In genomic region chr8:122234055-122234454, GRCm38 (mm10) we compare ENCODE assay signal across 9 mouse cellular contexts. TPM values are rescaled to one million over a fixed set of nuclear protein-coding genes. Genes with fewer than 3 reads are reported as not detected.
DNase-seq lines count a peak whose midpoint lies in the region; ATAC-seq lines count a peak whose summit lies in the region.
"Had no signal": no experiment of that assay in that cellular context is flagged by ENCODE, and none has a peak within 500 bp of the region (broad histone marks: within the 10 kb centered on the region; RNA-seq: fewer than 3 reads in every experiment).

No protein-coding gene starts in this region.

- WGBS in hindbrain, embryonic 10.5 days, result 31% methylated on average over 11 of the region's 11 CpGs
- 32% methylated on average over 11 of the region's 11 CpGs for WGBS in hindbrain, embryonic 12.5 days
- 46% methylated on average over 11 of the region's 11 CpGs for WGBS in limb, embryonic 11.5 days

- intact Hi-C loops in heart, postnatal 25 days (cut with DNase I), result no loop called here

- no peak overlapping the region for H3K9ac ChIP-seq in hindbrain, embryonic 12.5 days
- no peak overlapping the region for H3K9ac ChIP-seq in limb, embryonic 11.5 days (ENCODE audit: low read length)
- H3K9ac ChIP-seq: lung, embryonic 15.5 days had no signal

- H3K27me3 ChIP-seq in hindbrain, embryonic 10.5 days (ENCODE audit: insufficient read depth, poor library complexity, severe bottlenecking), result peaks cover 50% of the 10 kb centered on the region
- peaks cover 39% of the 10 kb centered on the region for H3K27me3 ChIP-seq in hindbrain, embryonic 12.5 days
- peaks cover 28% of the 10 kb centered on the region for H3K27me3 ChIP-seq in limb, embryonic 11.5 days (ENCODE audit: control insufficient read depth, insufficient read depth, low read length)

- no peaks in the 10 kb centered on the region for H3K9me3 ChIP-seq in hindbrain, embryonic 10.5 days
- no peaks in the 10 kb centered on the region for H3K9me3 ChIP-seq in hindbrain, embryonic 12.5 days (replicated peaks)
- H3K9me3 ChIP-seq in limb, embryonic 11.5 days (ENCODE audit: control insufficient read depth, low read length), result no peaks in the 10 kb centered on the region
- H3K9me3 ChIP-seq: lung, embryonic 15.5 days had no signal

- H3K4me2 ChIP-seq in hindbrain, embryonic 12.5 days (replicated peaks), result no peak overlapping the region
- no peak overlapping the region for H3K4me2 ChIP-seq in limb, embryonic 11.5 days (ENCODE audit: low read depth, severe bottlenecking)
- H3K4me2 ChIP-seq: lung, embryonic 15.5 days had no signal

- ATAC-seq in hindbrain, embryonic 12.5 days (ENCODE audit: low FRiP score), result no peak
- no peak for ATAC-seq in limb, embryonic 11.5 days (ENCODE audit: insufficient number of reproducible peaks, low FRiP score, low TSS enrichment, low read depth)

- peak overlapping the region; percentile 1; the same call in 1 of the 2 replicates for H3K27ac ChIP-seq in hindbrain, embryonic 10.5 days
- H3K27ac ChIP-seq in hindbrain, embryonic 12.5 days, result no peak overlapping the region
- no peak overlapping the region for H3K27ac ChIP-seq in limb, embryonic 11.5 days (replicated peaks; ENCODE audit: low read depth, low read length)
- H3K27ac ChIP-seq: lung, embryonic 15.5 days had no signal

- H3K36me3 ChIP-seq in hindbrain, embryonic 10.5 days, result no peaks in the 10 kb centered on the region
- H3K36me3 ChIP-seq in hindbrain, embryonic 12.5 days, result no peaks in the 10 kb centered on the region
- H3K36me3 ChIP-seq in limb, embryonic 11.5 days (ENCODE audit: control insufficient read depth, insufficient read depth, low read length), result no peaks in the 10 kb centered on the region
- H3K36me3 ChIP-seq: lung, embryonic 15.5 days had no signal

- no peak overlapping the region for H3K4me3 ChIP-seq in hindbrain, embryonic 10.5 days
- H3K4me3 ChIP-seq in hindbrain, embryonic 12.5 days, result no peak overlapping the region
- no peak overlapping the region for H3K4me3 ChIP-seq in limb, embryonic 11.5 days (ENCODE audit: low read depth, low read length)
- H3K4me3 ChIP-seq: lung, embryonic 15.5 days had no signal

- DNase-seq in hindbrain, embryonic 10.5 days (ENCODE audit: low spot score), result peak; percentile 65
- DNase-seq in R1 (ENCODE audit: low read depth, low spot score), result peak; percentile 23
- peak; percentile 60 for DNase-seq in embryo, embryonic 10.5 days (ENCODE audit: low spot score)
- DNase-seq in heart, postnatal 25 days (ENCODE audit: low spot score), result peak; percentile 55
- peak; percentile 60 for DNase-seq in limb, embryonic 11.5 days (ENCODE audit: low spot score)
- DNase-seq in spleen, postnatal 10 days (ENCODE audit: low spot score in 2 of 2), result no peak
- DNase-seq in thymus, postnatal 4 days, result no peak

- H3K4me1 ChIP-seq in hindbrain, embryonic 10.5 days (replicated peaks), result peaks cover 65% of the 10 kb centered on the region
- peaks cover 34% of the 10 kb centered on the region for H3K4me1 ChIP-seq in hindbrain, embryonic 12.5 days
- H3K4me1 ChIP-seq in limb, embryonic 11.5 days (ENCODE audit: control insufficient read depth, insufficient read depth, low read length), result peaks cover 12% of the 10 kb centered on the region

RNA-seq across cellular contexts. Expression of gene Zfpm1, which starts 47.9 kb away (rescaled TPM):
- 1.6 and 2.4 TPM in 2 replicates for polyA plus RNA-seq in hindbrain, embryonic 10.5 days (2016; fragmentation: Nextera tagmentation; extraction: Ambion mirVana)
- polyA plus RNA-seq in hindbrain, embryonic 12.5 days (2016; fragmentation: Nextera tagmentation; extraction: Ambion mirVana), result 2.5 and 3.3 TPM in 2 replicates
- total RNA-seq in heart, postnatal 25 days (2021), result 10 to 100 TPM; 21.3 to 22.6 TPM
- polyA plus RNA-seq in limb, embryonic 11.5 days (2014; fragmentation: Nextera tagmentation; extraction: Ambion mirVana), result 1.3 and 1.4 TPM in 2 replicates

Comparison
In these comparisons a context has a peak if more than half of its experiments do, and no peak if none do; other contexts are left out.
1. DNase-seq: peak in hindbrain, embryonic 10.5 days (single experiment), R1 (single experiment), embryo, embryonic 10.5 days (single experiment), heart, postnatal 25 days (single experiment) and limb, embryonic 11.5 days (single experiment); none in spleen, postnatal 10 days (0 of 2) and thymus, postnatal 4 days (single experiment).